Mouse (Mus musculus): ENCODE measurements around the gene Khdc4. TPM values are rescaled to one million over a fixed set of nuclear protein-coding genes. Genes with fewer than 3 reads are reported as not detected.

The Khdc4 gene
- polyA plus RNA-seq (2015; fragmentation: Nextera tagmentation; extraction: Ambion mirVana): 90.7 and 93.1 TPM in 2 replicates

DNA sequence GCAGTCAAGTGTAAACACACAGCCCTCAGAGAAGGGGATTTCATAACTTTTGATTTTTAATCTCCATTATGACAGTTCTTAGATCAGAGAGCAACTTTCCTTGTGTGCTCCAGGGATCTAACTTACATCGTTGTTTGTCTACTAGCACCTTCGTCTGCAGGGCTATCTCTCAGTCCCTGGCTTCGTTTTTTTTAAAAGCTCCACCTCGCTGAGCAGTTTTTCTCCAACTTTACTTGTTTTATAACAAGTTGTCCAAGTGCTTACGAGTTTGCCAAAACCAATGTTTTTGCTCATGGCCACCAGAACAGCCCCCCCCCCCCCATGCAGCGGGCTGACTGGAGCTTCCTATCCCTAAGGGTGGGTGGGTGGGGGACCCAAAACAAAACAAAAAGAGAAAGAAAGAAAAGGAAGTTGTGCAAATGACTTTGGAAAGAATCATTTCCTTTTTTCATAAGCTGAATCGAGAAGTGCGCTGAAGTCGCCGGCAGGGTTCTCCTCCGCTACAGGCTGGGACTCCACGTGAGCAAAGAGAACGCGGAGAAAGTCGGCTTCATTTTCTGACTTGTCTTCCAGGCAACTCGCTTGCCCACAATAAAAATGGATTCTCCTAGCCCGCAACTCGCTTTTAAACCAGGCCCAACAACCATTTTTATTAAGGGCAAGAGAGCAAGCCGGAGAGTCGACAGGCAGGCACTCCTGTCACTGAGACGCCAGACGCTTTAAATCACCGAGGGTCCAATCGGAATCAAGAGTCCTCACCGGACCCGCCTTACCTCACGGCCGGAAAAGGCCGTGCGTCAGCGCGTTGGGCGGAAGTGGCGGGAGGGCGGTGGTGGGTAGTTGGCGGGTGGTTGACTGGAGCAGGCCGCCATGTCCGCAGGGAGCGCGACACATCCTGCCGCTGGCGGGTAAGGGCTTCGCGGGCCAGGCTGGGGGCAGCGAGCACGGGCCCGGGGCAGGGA, at the start of gene Khdc4:
TSS of gene Khdc4 (plus strand) at position 824 of the 962 bp plus-strand sequence.
- Histone ChIP-seq H3K27me3 (no peaks in the 10 kb centered on the region), H3K4me1 (peaks cover 12% of the 10 kb centered on the region), H3K36me3 (peaks cover 26% of the 10 kb centered on the region), H3K9ac (peak within 1 kb of the TSS; percentile 96), H3K4me3 (peak within 1 kb of the TSS; percentile 62), H3K27ac (peak within 1 kb of the TSS; percentile 98), H3K4me2 (peak within 1 kb of the TSS; percentile 65), H3K9me3 (no peaks in the 10 kb centered on the region)
- peak; percentile 99 for ATAC-seq (ENCODE audit: borderline replicate concordance, extremely low read depth, low FRiP score, low TSS enrichment)
- under 1% methylated on average over 47 of the region's 47 CpGs for WGBS

DNA sequence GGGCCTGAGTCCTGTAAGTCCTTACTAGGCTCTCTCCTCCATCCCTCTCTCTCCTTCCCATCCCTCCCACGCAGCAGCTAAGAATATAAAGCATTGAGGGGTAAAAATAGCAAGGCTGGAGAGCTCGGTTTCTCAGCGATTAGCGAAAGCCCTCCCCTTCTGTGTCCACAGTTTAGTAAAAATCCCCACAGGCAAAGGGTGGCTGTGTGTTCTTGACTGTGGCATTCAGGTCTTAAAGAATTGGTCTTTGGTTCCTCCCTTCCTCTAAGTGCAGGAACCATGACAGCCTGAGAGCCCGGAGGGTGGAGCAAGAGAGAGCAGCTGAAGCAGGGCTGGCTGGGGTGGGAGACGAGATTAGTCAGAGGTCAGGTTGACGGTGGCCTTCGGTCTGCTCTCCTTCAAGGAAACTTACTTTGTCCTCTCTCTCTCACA, 49.0 kb upstream of the Khdc4 start:
- Histone ChIP-seq H3K4me2 (no peak overlapping the region), H3K4me3 (no peak overlapping the region), H3K27ac (no peak overlapping the region), H3K27me3 (no peaks in the 10 kb centered on the region), H3K4me1 (0 out of 2 replicates have a peak, but pooled peaks cover under 1% of the 10 kb centered on the region), H3K36me3 (peaks cover 96% of the 10 kb centered on the region), H3K9me3 (no peaks in the 10 kb centered on the region), H3K9ac (no peak overlapping the region)
- 94% methylated on average over 8 of the region's 8 CpGs for WGBS
- no peak for ATAC-seq (ENCODE audit: borderline replicate concordance, extremely low read depth, low FRiP score, low TSS enrichment)

DNA sequence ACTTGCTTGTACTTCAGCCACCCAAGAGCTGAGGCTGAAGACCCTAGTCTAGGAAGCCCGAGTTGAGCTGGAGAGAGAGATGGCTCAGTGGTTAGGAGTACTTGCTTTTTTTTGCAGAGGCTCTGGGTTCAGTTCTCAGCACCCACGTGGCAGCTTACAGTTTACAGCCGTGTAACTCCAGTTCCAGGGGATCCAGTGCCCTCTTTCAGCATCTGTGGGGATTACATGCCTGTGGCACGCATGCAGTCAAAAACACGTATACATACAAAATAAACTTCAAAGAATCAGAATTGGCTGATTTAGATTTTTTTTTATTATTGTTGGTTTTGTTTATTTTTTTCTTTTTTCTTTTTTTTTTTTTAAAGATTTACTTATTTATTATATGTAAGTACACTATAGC, 48.5 kb upstream of the Khdc4 start:
- H3K27ac ChIP-seq: no peak overlapping the region
- peaks cover 96% of the 10 kb centered on the region for H3K36me3 ChIP-seq
- no peak overlapping the region for H3K4me2 ChIP-seq
- no peak for ATAC-seq (ENCODE audit: borderline replicate concordance, extremely low read depth, low FRiP score, low TSS enrichment)
- H3K9ac ChIP-seq: no peak overlapping the region
- 92% methylated on average over 5 of the region's 5 CpGs for WGBS
- no peaks in the 10 kb centered on the region for H3K27me3 ChIP-seq
- no peaks in the 10 kb centered on the region for H3K4me1 ChIP-seq
- no peak overlapping the region for H3K4me3 ChIP-seq
- no peaks in the 10 kb centered on the region for H3K9me3 ChIP-seq

DNA sequence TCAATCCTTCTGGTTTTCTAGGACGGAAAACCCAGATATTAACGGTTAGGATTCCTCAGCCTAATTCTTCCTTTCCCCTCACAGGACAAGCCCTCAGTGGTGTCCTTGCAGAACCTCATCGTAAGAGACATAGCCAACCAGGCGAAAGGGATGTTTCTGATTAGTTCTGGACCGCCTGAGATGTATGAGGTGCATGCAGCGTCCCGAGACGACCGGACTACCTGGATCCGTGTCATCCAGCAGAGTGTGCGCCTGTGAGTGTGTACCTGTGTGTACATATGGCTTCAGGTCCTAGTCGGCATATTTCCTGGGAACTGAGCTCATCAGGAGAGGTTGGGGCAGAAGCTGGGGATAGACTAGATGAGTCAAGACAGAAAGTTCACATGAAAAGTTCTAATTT, 46.4 kb upstream of the Khdc4 start:
- H3K9ac ChIP-seq: no peak overlapping the region
- peaks cover 96% of the 10 kb centered on the region for H3K36me3 ChIP-seq
- no peak for ATAC-seq (ENCODE audit: borderline replicate concordance, extremely low read depth, low FRiP score, low TSS enrichment)
- H3K4me2 ChIP-seq: no peak overlapping the region
- no peaks in the 10 kb centered on the region for H3K9me3 ChIP-seq
- no peaks in the 10 kb centered on the region for H3K27me3 ChIP-seq
- no peaks in the 10 kb centered on the region for H3K4me1 ChIP-seq
- no peak overlapping the region for H3K27ac ChIP-seq
- H3K4me3 ChIP-seq: no peak overlapping the region
- WGBS: 93% methylated on average over 12 of the region's 12 CpGs

DNA sequence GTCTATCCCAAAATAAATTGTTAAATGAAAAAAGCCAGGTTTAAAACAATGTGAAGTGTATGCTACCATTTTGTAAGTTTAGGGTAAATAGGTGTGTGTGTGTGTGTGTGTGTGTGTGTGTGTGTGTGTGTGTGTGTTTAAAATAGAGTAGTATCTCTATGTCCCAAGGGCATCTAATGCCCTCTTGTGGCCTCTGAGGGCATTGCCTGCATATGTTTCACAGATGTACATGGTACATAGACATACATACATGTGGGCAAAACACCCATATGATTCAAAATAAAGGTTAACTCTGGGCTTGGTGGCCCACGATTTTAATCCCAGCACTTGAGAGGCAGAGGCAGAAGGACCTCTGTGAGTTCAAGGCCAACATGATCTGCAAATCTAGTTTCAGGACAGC, 44.9 kb upstream of the Khdc4 start:
- WGBS: 77% methylated on average over 1 of the region's 1 CpGs
- Histone ChIP-seq H3K27me3 (no peaks in the 10 kb centered on the region), H3K36me3 (peaks cover 95% of the 10 kb centered on the region), H3K4me3 (no peak overlapping the region), H3K4me1 (no peaks in the 10 kb centered on the region), H3K4me2 (no peak overlapping the region), H3K9me3 (no peaks in the 10 kb centered on the region), H3K9ac (no peak overlapping the region), H3K27ac (no peak overlapping the region)
- ATAC-seq (ENCODE audit: borderline replicate concordance, extremely low read depth, low FRiP score, low TSS enrichment): no peak

DNA sequence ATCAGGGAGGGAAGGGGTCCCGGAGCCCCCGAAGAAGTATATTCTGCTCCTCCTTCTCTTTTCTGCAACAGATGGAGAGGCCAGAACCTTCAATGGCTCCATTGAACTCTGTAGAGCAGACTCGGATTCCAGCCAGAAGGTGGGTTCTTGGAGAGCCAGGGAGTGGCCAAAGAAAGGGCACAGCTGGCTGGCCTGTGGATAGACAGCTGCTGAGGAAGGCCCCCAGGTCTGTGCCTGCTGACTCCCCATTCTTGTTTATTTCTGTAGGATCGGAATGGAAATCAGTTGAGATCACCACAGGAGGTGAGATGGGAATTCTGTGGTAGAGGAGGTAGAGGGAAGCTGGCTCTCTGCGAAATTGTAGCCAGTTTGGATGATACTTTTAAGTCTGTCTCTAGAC, 42.5 kb upstream of the Khdc4 start:
- WGBS: 80% methylated on average over 5 of the region's 5 CpGs

DNA sequence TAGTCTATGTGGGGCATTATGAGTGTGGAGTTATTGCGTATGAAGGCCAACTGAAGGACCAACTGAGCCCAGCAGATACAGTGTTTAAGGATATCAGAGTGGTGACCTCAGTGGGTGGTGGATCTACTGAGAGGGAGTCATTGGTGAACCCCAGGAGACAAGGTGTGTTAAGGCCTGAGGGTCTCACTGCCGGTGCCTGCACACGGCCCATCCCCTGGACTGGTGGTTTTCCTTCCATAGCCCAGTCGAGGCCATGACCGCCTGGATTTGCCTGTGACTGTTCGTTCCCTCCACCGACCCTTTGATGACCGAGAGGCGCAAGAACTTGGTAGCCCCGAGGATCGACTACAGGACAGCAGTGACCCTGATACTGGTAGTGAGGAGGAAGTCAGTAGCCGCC, 39.7 kb upstream of the Khdc4 start:
- H3K4me3 ChIP-seq: no peak overlapping the region
- no peak overlapping the region for H3K4me2 ChIP-seq
- H3K9ac ChIP-seq: no peak overlapping the region
- H3K36me3 ChIP-seq: peaks cover 72% of the 10 kb centered on the region
- H3K4me1 ChIP-seq: no peaks in the 10 kb centered on the region
- H3K27ac ChIP-seq: no peak overlapping the region
- H3K9me3 ChIP-seq: no peaks in the 10 kb centered on the region
- 85% methylated on average over 12 of the region's 12 CpGs for WGBS
- H3K27me3 ChIP-seq: no peaks in the 10 kb centered on the region
- ATAC-seq (ENCODE audit: borderline replicate concordance, extremely low read depth, low FRiP score, low TSS enrichment): no peak; the same call in 1 of the 2 replicates

More for the DNA sequence above, 42.5 kb upstream of the Khdc4 start:
- Histone ChIP-seq H3K4me2 (no peak overlapping the region), H3K27me3 (no peaks in the 10 kb centered on the region), H3K4me3 (no peak overlapping the region), H3K27ac (no peak overlapping the region), H3K36me3 (peaks cover 97% of the 10 kb centered on the region), H3K9ac (no peak overlapping the region), H3K4me1 (no peaks in the 10 kb centered on the region), H3K9me3 (no peaks in the 10 kb centered on the region)
- no peak for ATAC-seq (ENCODE audit: borderline replicate concordance, extremely low read depth, low FRiP score, low TSS enrichment)

DNA sequence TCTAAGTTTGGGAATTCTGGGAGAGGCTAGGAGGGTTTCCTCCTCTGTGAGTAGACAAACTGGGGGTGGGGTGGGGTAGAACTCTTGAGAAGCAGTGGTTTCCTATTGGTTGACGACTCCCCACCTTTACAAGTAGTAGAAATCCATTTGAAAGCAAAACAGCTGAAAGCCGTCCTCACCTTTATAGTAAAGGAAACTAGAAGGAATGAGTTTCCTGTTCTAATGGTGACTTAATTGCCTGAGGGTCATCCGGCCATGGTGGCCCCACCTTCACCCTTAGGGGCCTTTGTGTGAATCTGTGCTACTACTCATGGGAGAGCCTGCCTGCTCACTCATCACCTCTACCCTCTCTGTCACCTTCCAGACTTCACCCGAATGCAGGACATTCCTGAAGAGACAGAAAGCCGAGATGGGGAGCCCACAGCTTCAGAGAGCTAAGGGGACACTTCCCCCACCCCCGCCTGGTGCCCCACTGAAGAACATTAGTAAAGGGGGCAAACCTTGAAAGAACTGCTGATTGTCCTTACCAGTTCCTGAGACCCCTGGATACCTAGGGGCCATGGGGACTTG, 39.1 kb upstream of the Khdc4 start:
- Histone ChIP-seq H3K4me2 (no peak overlapping the region), H3K9ac (no peak overlapping the region), H3K4me1 (no peaks in the 10 kb centered on the region), H3K27ac (no peak overlapping the region), H3K9me3 (no peaks in the 10 kb centered on the region), H3K27me3 (no peaks in the 10 kb centered on the region), H3K4me3 (no peak overlapping the region), H3K36me3 (peaks cover 67% of the 10 kb centered on the region)
- 69% methylated on average over 6 of the region's 6 CpGs for WGBS
- ATAC-seq (ENCODE audit: borderline replicate concordance, extremely low read depth, low FRiP score, low TSS enrichment): no peak

DNA sequence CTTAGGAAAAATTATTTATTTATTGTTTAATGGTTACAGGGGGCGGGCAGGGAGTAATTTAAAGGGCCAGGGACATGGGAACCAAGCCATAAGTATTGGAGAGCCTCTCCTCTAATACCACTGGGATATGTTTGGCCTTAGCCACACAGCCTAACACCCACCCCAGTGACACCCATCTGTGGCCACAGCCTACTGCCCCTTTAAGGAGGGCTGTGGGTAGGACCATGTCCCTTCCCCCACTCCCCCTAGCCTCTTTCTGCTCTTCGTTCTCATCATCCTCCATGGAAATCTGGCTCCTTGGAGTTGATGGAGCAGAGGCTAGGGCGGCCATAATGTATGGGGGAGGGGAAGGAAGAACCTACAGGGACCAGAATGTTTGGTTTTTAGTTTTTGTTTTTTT, 38.5 kb upstream of the Khdc4 start:
- Histone ChIP-seq H3K4me3 (no peak overlapping the region), H3K27ac (no peak overlapping the region), H3K4me1 (no peaks in the 10 kb centered on the region), H3K36me3 (peaks cover 61% of the 10 kb centered on the region), H3K9me3 (no peaks in the 10 kb centered on the region), H3K9ac (no peak overlapping the region), H3K27me3 (no peaks in the 10 kb centered on the region), H3K4me2 (no peak overlapping the region)
- 86% methylated on average over 3 of the region's 3 CpGs for WGBS
- ATAC-seq (ENCODE audit: borderline replicate concordance, extremely low read depth, low FRiP score, low TSS enrichment): no peak

DNA sequence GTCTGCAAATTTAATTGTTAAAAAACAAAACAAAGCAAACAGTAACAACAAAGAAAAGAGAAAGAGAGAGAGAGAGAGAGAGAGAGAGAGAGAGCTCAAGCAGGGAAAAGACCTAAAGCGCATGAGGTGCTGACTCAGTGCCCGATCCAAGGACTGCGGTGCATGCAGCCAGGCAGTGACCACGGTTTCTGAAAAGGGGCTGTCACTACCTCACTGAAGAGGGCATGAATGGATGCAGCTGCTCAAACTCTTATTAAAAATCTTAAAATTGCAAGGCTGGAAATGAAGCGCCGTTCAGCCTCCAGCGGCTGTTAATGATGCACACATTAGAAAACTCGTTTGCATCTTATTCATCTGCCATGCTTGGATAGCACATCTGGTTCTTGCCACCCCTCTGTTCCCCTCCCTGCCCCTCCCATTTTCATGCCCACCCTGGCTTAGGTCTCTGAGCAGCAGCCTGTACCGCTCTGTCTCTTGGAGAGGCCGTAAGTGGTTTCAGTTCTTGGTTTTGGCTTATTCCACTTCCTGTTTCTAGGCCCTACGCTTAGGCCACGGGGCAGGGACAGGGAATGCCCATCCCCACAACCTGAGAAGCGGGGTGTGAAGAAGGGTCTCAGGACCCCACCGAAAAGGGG, 37.7 kb upstream of the Khdc4 start:
- Histone ChIP-seq H3K4me1 (peaks cover 5% of the 10 kb centered on the region; the same call in 1 of the 2 replicates), H3K36me3 (peaks cover 53% of the 10 kb centered on the region), H3K9me3 (no peaks in the 10 kb centered on the region), H3K4me3 (no peak overlapping the region), H3K9ac (no peak overlapping the region), H3K4me2 (no peak overlapping the region), H3K27me3 (no peaks in the 10 kb centered on the region), H3K27ac (no peak overlapping the region)
- ATAC-seq (ENCODE audit: borderline replicate concordance, extremely low read depth, low FRiP score, low TSS enrichment): no peak
- WGBS: 87% methylated on average over 14 of the region's 14 CpGs

DNA sequence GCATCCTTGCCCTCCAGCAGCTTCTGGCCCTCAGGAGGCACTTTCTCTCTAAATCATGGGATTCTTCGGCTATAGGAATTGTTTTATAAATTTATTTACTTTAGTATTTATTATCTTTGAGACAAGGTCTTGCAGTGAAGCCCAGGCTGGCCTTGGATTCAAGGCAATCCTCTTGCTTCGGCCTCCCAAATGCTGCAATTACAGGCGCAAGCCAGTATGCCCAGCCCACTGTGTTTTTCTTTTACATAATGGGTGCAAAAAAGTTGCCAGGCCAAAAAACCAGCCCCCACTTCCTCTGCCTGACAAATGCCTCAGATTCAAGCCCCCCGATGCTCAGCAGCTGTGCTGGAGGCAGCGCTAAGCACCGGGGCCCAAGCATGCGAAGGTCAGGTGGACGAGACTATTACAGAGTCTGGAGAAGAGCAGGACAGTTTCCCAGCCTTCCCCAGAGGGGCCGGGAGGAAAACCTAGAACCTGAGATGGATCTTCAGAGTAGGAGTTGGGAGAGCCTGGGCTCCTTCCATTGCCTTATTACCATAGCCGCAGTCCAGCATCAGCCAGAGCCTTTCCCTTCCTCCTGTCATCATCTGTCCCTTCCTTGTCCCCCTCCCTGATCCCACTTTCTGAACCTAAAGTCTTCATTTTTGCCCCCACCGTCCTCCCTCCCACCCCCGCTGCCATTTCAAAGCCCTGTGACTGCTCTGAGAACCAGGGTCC, 37.0 kb upstream of the Khdc4 start:
- Histone ChIP-seq H3K27ac (no peak overlapping the region), H3K36me3 (peaks cover 46% of the 10 kb centered on the region), H3K9me3 (no peaks in the 10 kb centered on the region), H3K4me2 (no peak overlapping the region), H3K4me3 (no peak overlapping the region), H3K27me3 (no peaks in the 10 kb centered on the region), H3K9ac (no peak overlapping the region), H3K4me1 (peaks cover 6% of the 10 kb centered on the region; the same call in 1 of the 2 replicates)
- no peak for ATAC-seq (ENCODE audit: borderline replicate concordance, extremely low read depth, low FRiP score, low TSS enrichment)
- WGBS: 82% methylated on average over 12 of the region's 12 CpGs
